18 mouse cellular contexts compared by ENCODE assay signal in genomic region chr5:88971554-88971953, GRCm38 (mm10).
DNase-seq lines count a peak whose midpoint lies in the region; ATAC-seq and TF ChIP-seq lines count a peak whose summit lies in the region.
"Had no signal": no experiment of that assay in that cellular context is flagged by ENCODE, and none has a peak within 500 bp of the region (broad histone marks: within the 10 kb centered on the region; RNA-seq: fewer than 3 reads in every experiment).

No protein-coding gene starts in this region.

- DNase-seq in hindbrain, postnatal 0 days (ENCODE audit: low spot score), result no peak
- DNase-seq in hindbrain, embryonic 11.5 days (ENCODE audit: low spot score), result no peak
- no peak for DNase-seq in liver, embryonic 14.5 days (ENCODE audit: low read depth in 3 of 3, low spot score in 3 of 3)
- no peak for DNase-seq in liver
- peak; percentile 11 for DNase-seq in CD4-positive helper T cell, adult 2 months (ENCODE audit: low read depth, low spot score)
- peak; percentile 28 for DNase-seq in T-cell, adult 2 months (ENCODE audit: low spot score)
- no peak for DNase-seq in midbrain, embryonic 14.5 days
- DNase-seq: adrenal gland, postnatal 10 days; cerebellum, adult 9-10 months; gastrocnemius, postnatal 10 days; heart, adult 18-20 months; kidney, adult 9 months; lung, postnatal 14 days; thymus, adult 18-20 months had no signal

- H3K27me3 ChIP-seq in hindbrain, postnatal 0 days (ENCODE audit: insufficient read depth, low read length), result no peaks in the 10 kb centered on the region
- H3K27me3 ChIP-seq in hindbrain, embryonic 11.5 days (ENCODE audit: control insufficient read depth, insufficient read depth, low read length), result no peaks in the 10 kb centered on the region
- no peaks in the 10 kb centered on the region for H3K27me3 ChIP-seq in liver, embryonic 14.5 days (ENCODE audit: control insufficient read depth, insufficient read depth, low read length)
- no peaks in the 10 kb centered on the region for H3K27me3 ChIP-seq in midbrain, embryonic 14.5 days (ENCODE audit: control insufficient read depth, insufficient read depth, low read length)
- H3K27me3 ChIP-seq: limb, embryonic 15.5 days had no signal

- peaks cover 4% of the 10 kb centered on the region; the same call in 1 of the 2 replicates for H3K4me1 ChIP-seq in hindbrain, postnatal 0 days (ENCODE audit: insufficient read depth, low read length)
- no peaks in the 10 kb centered on the region for H3K4me1 ChIP-seq in hindbrain, embryonic 11.5 days (replicated peaks; ENCODE audit: control insufficient read depth, insufficient read depth, low read length)
- peaks cover 0 to 5% of the 10 kb centered on the region in 2 experiments; a peak in 2 of 4 replicates for H3K4me1 ChIP-seq in liver, embryonic 14.5 days (replicated peaks; ENCODE audit: control insufficient read depth in 2 of 2, insufficient read depth in 2 of 2, low read length in 1 of 2)
- no peaks in the 10 kb centered on the region for H3K4me1 ChIP-seq in midbrain, embryonic 14.5 days (ENCODE audit: control insufficient read depth, insufficient read depth, low read length)
- H3K4me1 ChIP-seq: limb, embryonic 15.5 days had no signal

- no peak overlapping the region for H3K27ac ChIP-seq in hindbrain, postnatal 0 days
- H3K27ac ChIP-seq in hindbrain, embryonic 11.5 days (ENCODE audit: low read depth, low read length), result no peak overlapping the region
- H3K27ac ChIP-seq in liver, embryonic 14.5 days, result no peak overlapping the region
- H3K27ac ChIP-seq in midbrain, embryonic 14.5 days (replicated peaks; ENCODE audit: low read depth, low read length), result no peak overlapping the region
- H3K27ac ChIP-seq: embryonic facial prominence, embryonic 10.5 days; limb, embryonic 15.5 days; midbrain, embryonic 10.5 days had no signal

- H3K9ac ChIP-seq in hindbrain, postnatal 0 days (replicated peaks; ENCODE audit: low read length), result no peak overlapping the region
- H3K9ac ChIP-seq in hindbrain, embryonic 11.5 days (ENCODE audit: low read depth, low read length), result no peak overlapping the region
- no peak overlapping the region for H3K9ac ChIP-seq in liver, embryonic 14.5 days (replicated peaks)
- no peak overlapping the region for H3K9ac ChIP-seq in midbrain, embryonic 14.5 days (replicated peaks; ENCODE audit: low read length)
- H3K9ac ChIP-seq: limb, embryonic 15.5 days had no signal

- no peak overlapping the region for H3K4me2 ChIP-seq in hindbrain, postnatal 0 days (ENCODE audit: low read depth, low read length)
- no peak overlapping the region for H3K4me2 ChIP-seq in hindbrain, embryonic 11.5 days (replicated peaks; ENCODE audit: low read depth, low read length)
- H3K4me2 ChIP-seq in liver, embryonic 14.5 days (ENCODE audit: low read depth), result no peak overlapping the region
- H3K4me2 ChIP-seq in midbrain, embryonic 14.5 days (ENCODE audit: low read length), result no peak overlapping the region
- H3K4me2 ChIP-seq: limb, embryonic 15.5 days had no signal

- TF ChIP-seq EP300 in liver, embryonic 14.5 days (IDR thresholded peaks at IDR 0.05; ENCODE audit: low read depth), result no peak

- no peaks in the 10 kb centered on the region for H3K9me3 ChIP-seq in hindbrain, postnatal 0 days (ENCODE audit: low read length)
- H3K9me3 ChIP-seq in hindbrain, embryonic 11.5 days (ENCODE audit: control insufficient read depth, low read length), result no peaks in the 10 kb centered on the region
- H3K9me3 ChIP-seq in liver, embryonic 14.5 days (ENCODE audit: control insufficient read depth, low read length), result no peaks in the 10 kb centered on the region
- no peaks in the 10 kb centered on the region for H3K9me3 ChIP-seq in midbrain, embryonic 14.5 days (ENCODE audit: control insufficient read depth, low read length)
- H3K9me3 ChIP-seq: embryonic facial prominence, embryonic 10.5 days; limb, embryonic 15.5 days; midbrain, embryonic 10.5 days had no signal

- no peaks in the 10 kb centered on the region for H3K36me3 ChIP-seq in hindbrain, postnatal 0 days (ENCODE audit: insufficient read depth, low read length)
- no peaks in the 10 kb centered on the region for H3K36me3 ChIP-seq in hindbrain, embryonic 11.5 days (ENCODE audit: control insufficient read depth, insufficient read depth, low read length)
- no peaks in the 10 kb centered on the region for H3K36me3 ChIP-seq in liver, embryonic 14.5 days (replicated peaks; ENCODE audit: control insufficient read depth, insufficient read depth, low read depth)
- no peaks in the 10 kb centered on the region for H3K36me3 ChIP-seq in midbrain, embryonic 14.5 days (ENCODE audit: control insufficient read depth, insufficient read depth, low read length)
- H3K36me3 ChIP-seq: embryonic facial prominence, embryonic 10.5 days; limb, embryonic 15.5 days; midbrain, embryonic 10.5 days had no signal

- TF ChIP-seq CTCF in hindbrain, postnatal 0 days (IDR thresholded peaks at IDR 0.05; ENCODE audit: low read depth), result peak; percentile 51
- TF ChIP-seq CTCF in liver, embryonic 14.5 days (IDR thresholded peaks at IDR 0.05; ENCODE audit: low read depth), result peak; percentile 41

- ATAC-seq in hindbrain, postnatal 0 days, result no peak
- no peak for ATAC-seq in hindbrain, embryonic 11.5 days (ENCODE audit: low FRiP score)
- no peak for ATAC-seq in liver, embryonic 14.5 days (ENCODE audit: insufficient read depth)
- no peak for ATAC-seq in midbrain, embryonic 14.5 days (ENCODE audit: low FRiP score, low TSS enrichment)
- ATAC-seq: activated CD4-positive, CD25-positive, alpha-beta regulatory T cell, adult 4 months had no signal

- H3K4me3 ChIP-seq in hindbrain, postnatal 0 days (ENCODE audit: low read length), result no peak overlapping the region
- no peak overlapping the region for H3K4me3 ChIP-seq in hindbrain, embryonic 11.5 days (ENCODE audit: low read depth, low read length)
- no peak overlapping the region for H3K4me3 ChIP-seq in liver, embryonic 14.5 days (ENCODE audit: insufficient read depth in 1 of 2, low read depth in 2 of 2, low read length in 2 of 2)
- no peak overlapping the region for H3K4me3 ChIP-seq in midbrain, embryonic 14.5 days (replicated peaks; ENCODE audit: low read depth, low read length)
- H3K4me3 ChIP-seq: embryonic facial prominence, embryonic 10.5 days; limb, embryonic 15.5 days; midbrain, embryonic 10.5 days had no signal

Comparison
In these comparisons a context has a peak if more than half of its experiments do, and no peak if none do; other contexts are left out.
1. DNase-seq: peak in CD4-positive helper T cell, adult 2 months (single experiment) and T-cell, adult 2 months (single experiment); none in hindbrain, postnatal 0 days (single experiment), hindbrain, embryonic 11.5 days (single experiment), liver, embryonic 14.5 days (0 of 3), liver (single experiment) and midbrain, embryonic 14.5 days (single experiment).